Mouse (Mus musculus) natural killer cell, adult 2 months (primary cell): ENCODE data around the gene Cacng2.

Source experiments
- DNase-seq, 2 experiments: peaks; one replicate each; pipeline ENCODE4 v3.0.0; 2022; ENCODE audit warnings: low spot score in 2 of 2

Gene Cacng2

GRCm38 (mm10) chr15:78119704-78120103 lies at the start of gene Cacng2:
Gene Cacng2, minus strand, starts transcription at chr15:78120028.
- DNase-seq, result peak; percentile 77 to 89

GRCm38 (mm10) chr15:78169566-78169965 lies 49.7 kb upstream of the Cacng2 start:
- no peak for DNase-seq

GRCm38 (mm10) chr15:78165292-78165691 lies 45.5 kb upstream of the Cacng2 start:
- DNase-seq, result peak in 1 of 2 experiments; percentile 71

- no peak for DNase-seq
Observed at GRCm38 (mm10) chr15:78164466-78164865, 44.6 kb upstream of the Cacng2 start.

- no peak for DNase-seq
Observed at GRCm38 (mm10) chr15:78161946-78162345, 42.1 kb upstream of the Cacng2 start.

- no peak for DNase-seq
Observed at GRCm38 (mm10) chr15:78158335-78158734, 38.5 kb upstream of the Cacng2 start.

- DNase-seq, result no peak
Observed at GRCm38 (mm10) chr15:78157824-78158223, 38.0 kb upstream of the Cacng2 start.

- DNase-seq, result no peak
Observed at GRCm38 (mm10) chr15:78157330-78157729, 37.5 kb upstream of the Cacng2 start.

- no peak for DNase-seq
Observed at GRCm38 (mm10) chr15:78155421-78155820, 35.6 kb upstream of the Cacng2 start.

GRCm38 (mm10) chr15:78153045-78153775 lies 33.4 kb upstream of the Cacng2 start:
- DNase-seq, result no peak

GRCm38 (mm10) chr15:78148565-78148964 lies 28.7 kb upstream of the Cacng2 start:
- no peak for DNase-seq

GRCm38 (mm10) chr15:78140226-78140625 lies 20.4 kb upstream of the Cacng2 start:
- DNase-seq, result no peak

- DNase-seq, result no peak
Observed at GRCm38 (mm10) chr15:78134606-78135005, 14.8 kb upstream of the Cacng2 start.

GRCm38 (mm10) chr15:78133389-78133788 lies 13.6 kb upstream of the Cacng2 start:
- DNase-seq, result no peak

GRCm38 (mm10) chr15:78119248-78119647 lies 580 bp downstream of the Cacng2 start:
- no peak for DNase-seq

- DNase-seq, result no peak
Observed at GRCm38 (mm10) chr15:78118275-78118995, 1.4 kb downstream of the Cacng2 start.

GRCm38 (mm10) chr15:78117731-78118130 lies 2.1 kb downstream of the Cacng2 start:
- no peak for DNase-seq

- no peak for DNase-seq
Observed at GRCm38 (mm10) chr15:78116936-78117335, 2.9 kb downstream of the Cacng2 start.

- no peak for DNase-seq
Observed at GRCm38 (mm10) chr15:78116244-78116643, 3.6 kb downstream of the Cacng2 start.

GRCm38 (mm10) chr15:78099516-78099915 lies 20.3 kb downstream of the Cacng2 start:
- no peak for DNase-seq

GRCm38 (mm10) chr15:78096004-78096403 lies 23.8 kb downstream of the Cacng2 start:
- DNase-seq, result no peak

GRCm38 (mm10) chr15:78093597-78093996 lies 26.2 kb downstream of the Cacng2 start:
- DNase-seq, result no peak
